Mouse (Mus musculus) hindbrain, embryonic 12.5 days (tissue): ENCODE measurements around the gene Etv1. TPM values are rescaled to one million over a fixed set of nuclear protein-coding genes. Genes with fewer than 3 reads are reported as not detected.

Source experiments
- ATAC-seq: fragments of 200-750 bp; cut with Nextera tagmentation; 2 replicates; pipeline ENCODE4 v1.8.0; 2017; ENCODE audit warnings: moderate TSS enrichment; ENCODE audit not compliant: low FRiP score
- H3K27ac ChIP-seq: fragments of 300-500 bp; sonication (generic); 2 replicates; pipeline ENCODE4 v1.5.1; 2016; ENCODE audit warnings: mild to moderate bottlenecking
- H3K27me3 ChIP-seq: fragments of 300-500 bp; sonication (generic); 2 replicates; pipeline ENCODE4 v1.6.1; 2016; ENCODE audit warnings: mild to moderate bottlenecking
- H3K36me3 ChIP-seq: fragments of 300-500 bp; sonication (generic); 2 replicates; pipeline ENCODE4 v1.6.1; 2016; ENCODE audit warnings: mild to moderate bottlenecking
- H3K4me1 ChIP-seq: fragments of 300-500 bp; sonication (generic); 2 replicates; pipeline ENCODE4 v1.6.1; 2016
- H3K4me2 ChIP-seq: fragments of 300-500 bp; sonication (generic); replicated peaks from 2 replicates; pipeline ENCODE4 v1.6.1; 2016; ENCODE audit warnings: mild to moderate bottlenecking
- H3K4me3 ChIP-seq: fragments of 300-500 bp; sonication (generic); 2 replicates; pipeline ENCODE4 v1.5.1; 2016; ENCODE audit warnings: mild to moderate bottlenecking
- H3K9ac ChIP-seq: fragments of 300-500 bp; sonication (generic); 2 replicates; pipeline ENCODE4 v1.6.1; 2016; ENCODE audit warnings: mild to moderate bottlenecking, moderate library complexity
- H3K9me3 ChIP-seq: fragments of 300-500 bp; sonication (generic); replicated peaks from 2 replicates; pipeline ENCODE4 v1.6.1; 2016; ENCODE audit warnings: mild to moderate bottlenecking
- WGBS: fragments of 180-500 bp; shearing (Covaris S2); methylation state at CpG from one replicate; pipeline ENCODE4 v1.1.7; 2016; 5-methylcytosine and 5-hydroxymethylcytosine counted together
- polyA plus RNA-seq: library from polyadenylated mRNA; unstranded; fragments of >200 nt; fragmentation: Nextera tagmentation; extraction: Ambion mirVana; gene quantifications from 2 replicates; pipeline ENCODE4 v1.2.1, GENCODE M21; 2016

Gene Etv1
- polyA plus RNA-seq, 1 experiment from 2014 or later, result 21.2 TPM

- no peaks in the 10 kb centered on the region for H3K27me3 ChIP-seq
- no peaks in the 10 kb centered on the region for H3K4me1 ChIP-seq
- no peak overlapping the region for H3K4me3 ChIP-seq
- no peak overlapping the region for H3K27ac ChIP-seq
- no peak for ATAC-seq
- no peak overlapping the region for H3K4me2 ChIP-seq
- WGBS, result 88% methylated on average over 4 of the region's 4 CpGs
- H3K9ac ChIP-seq, result no peak overlapping the region
- H3K36me3 ChIP-seq, result no peaks in the 10 kb centered on the region
- no peaks in the 10 kb centered on the region for H3K9me3 ChIP-seq
These were observed 7.4 kb downstream of the Etv1 start for GRCm38 (mm10) chr12:38786571-38786970.

GRCm38 (mm10) chr12:38787704-38788103, 8.5 kb downstream of the Etv1 start:
- no peak overlapping the region for H3K4me3 ChIP-seq
- no peak overlapping the region for H3K4me2 ChIP-seq
- ATAC-seq, result no peak
- 63% methylated on average over 3 of the region's 3 CpGs for WGBS
- no peaks in the 10 kb centered on the region for H3K9me3 ChIP-seq
- H3K4me1 ChIP-seq, result no peaks in the 10 kb centered on the region
- no peaks in the 10 kb centered on the region for H3K36me3 ChIP-seq
- H3K9ac ChIP-seq, result no peak overlapping the region
- no peaks in the 10 kb centered on the region for H3K27me3 ChIP-seq
- H3K27ac ChIP-seq, result no peak overlapping the region

GRCm38 (mm10) chr12:38788621-38789020, 9.4 kb downstream of the Etv1 start:
- 0 out of 2 replicates have a peak, but pooled peaks cover 2% of the 10 kb centered on the region for H3K4me1 ChIP-seq
- no peak overlapping the region for H3K27ac ChIP-seq
- H3K4me2 ChIP-seq, result no peak overlapping the region
- 0 out of 2 replicates have a peak, but pooled peaks have one; percentile 48 for ATAC-seq
- no peaks in the 10 kb centered on the region for H3K9me3 ChIP-seq
- no peaks in the 10 kb centered on the region for H3K36me3 ChIP-seq
- H3K4me3 ChIP-seq, result no peak overlapping the region
- WGBS, result 45% methylated on average over 6 of the region's 6 CpGs
- H3K9ac ChIP-seq, result no peak overlapping the region
- H3K27me3 ChIP-seq, result no peaks in the 10 kb centered on the region

- H3K27me3 ChIP-seq, result no peaks in the 10 kb centered on the region
- H3K36me3 ChIP-seq, result no peaks in the 10 kb centered on the region
- no peak overlapping the region for H3K9ac ChIP-seq
- no peak overlapping the region for H3K4me3 ChIP-seq
- 94% methylated on average over 10 of the region's 10 CpGs for WGBS
- H3K4me2 ChIP-seq, result no peak overlapping the region
- ATAC-seq, result no peak
- no peaks in the 10 kb centered on the region for H3K9me3 ChIP-seq
- H3K4me1 ChIP-seq, result 0 out of 2 replicates have a peak, but pooled peaks cover 3% of the 10 kb centered on the region
- no peak overlapping the region for H3K27ac ChIP-seq
These were observed 10.7 kb downstream of the Etv1 start for GRCm38 (mm10) chr12:38789789-38790355.

GRCm38 (mm10) chr12:38793076-38793475, 13.9 kb downstream of the Etv1 start:
- no peaks in the 10 kb centered on the region for H3K9me3 ChIP-seq
- ATAC-seq, result no peak
- no peak overlapping the region for H3K27ac ChIP-seq
- H3K9ac ChIP-seq, result no peak overlapping the region
- H3K4me1 ChIP-seq, result 0 out of 2 replicates have a peak, but pooled peaks cover 3% of the 10 kb centered on the region
- no peak overlapping the region for H3K4me3 ChIP-seq
- no peaks in the 10 kb centered on the region for H3K27me3 ChIP-seq
- H3K36me3 ChIP-seq, result no peaks in the 10 kb centered on the region
- H3K4me2 ChIP-seq, result no peak overlapping the region
- WGBS, result 83% methylated on average over 4 of the region's 4 CpGs

GRCm38 (mm10) chr12:38793697-38794096, 14.5 kb downstream of the Etv1 start:
- WGBS, result 53% methylated on average over 2 of the region's 2 CpGs
- no peak for ATAC-seq

GRCm38 (mm10) chr12:38807031-38807430, 27.9 kb downstream of the Etv1 start:
- H3K36me3 ChIP-seq, result no peaks in the 10 kb centered on the region
- H3K9me3 ChIP-seq, result no peaks in the 10 kb centered on the region
- no peak overlapping the region for H3K4me2 ChIP-seq
- whole genome bisulfite sequencing, result 62% methylated on average over 5 of the region's 5 CpGs
- H3K4me3 ChIP-seq, result no peak overlapping the region
- H3K27ac ChIP-seq, result no peak overlapping the region
- H3K9ac ChIP-seq, result no peak overlapping the region
- H3K4me1 ChIP-seq, result no peaks in the 10 kb centered on the region
- no peaks in the 10 kb centered on the region for H3K27me3 ChIP-seq
- no peak for ATAC-seq

More at GRCm38 (mm10) chr12:38793697-38794096, 14.5 kb downstream of the Etv1 start:
- H3K9me3 ChIP-seq, result no peaks in the 10 kb centered on the region
- H3K4me1 ChIP-seq, result 0 out of 2 replicates have a peak, but pooled peaks cover 3% of the 10 kb centered on the region
- H3K4me3 ChIP-seq, result no peak overlapping the region
- no peak overlapping the region for H3K27ac ChIP-seq
- no peaks in the 10 kb centered on the region for H3K36me3 ChIP-seq
- no peak overlapping the region for H3K4me2 ChIP-seq
- H3K9ac ChIP-seq, result no peak overlapping the region
- H3K27me3 ChIP-seq, result no peaks in the 10 kb centered on the region

GRCm38 (mm10) chr12:38812392-38812791, 33.2 kb downstream of the Etv1 start:
- WGBS, result 69% methylated on average over 6 of the region's 6 CpGs
- no peak for ATAC-seq
- H3K9me3 ChIP-seq, result no peaks in the 10 kb centered on the region
- no peak overlapping the region for H3K27ac ChIP-seq
- H3K4me2 ChIP-seq, result no peak overlapping the region
- H3K36me3 ChIP-seq, result no peaks in the 10 kb centered on the region
- H3K4me1 ChIP-seq, result no peaks in the 10 kb centered on the region
- no peak overlapping the region for H3K4me3 ChIP-seq
- no peak overlapping the region for H3K9ac ChIP-seq
- H3K27me3 ChIP-seq, result no peaks in the 10 kb centered on the region

- WGBS, result 81% methylated on average over 6 of the region's 6 CpGs
- ATAC-seq, result no peak
- no peaks in the 10 kb centered on the region for H3K36me3 ChIP-seq
- H3K4me3 ChIP-seq, result no peak overlapping the region
- no peaks in the 10 kb centered on the region for H3K9me3 ChIP-seq
- H3K4me2 ChIP-seq, result no peak overlapping the region
- no peaks in the 10 kb centered on the region for H3K27me3 ChIP-seq
- H3K27ac ChIP-seq, result no peak overlapping the region
- H3K9ac ChIP-seq, result no peak overlapping the region
- no peaks in the 10 kb centered on the region for H3K4me1 ChIP-seq
These were observed 35.0 kb downstream of the Etv1 start for GRCm38 (mm10) chr12:38814010-38814786.

- H3K9ac ChIP-seq, result no peak overlapping the region
- no peak for ATAC-seq
- H3K4me1 ChIP-seq, result no peaks in the 10 kb centered on the region
- no peak overlapping the region for H3K4me2 ChIP-seq
- no peaks in the 10 kb centered on the region for H3K9me3 ChIP-seq
- no peaks in the 10 kb centered on the region for H3K36me3 ChIP-seq
- no peak overlapping the region for H3K4me3 ChIP-seq
- WGBS, result 73% methylated on average over 3 of the region's 3 CpGs
- no peak overlapping the region for H3K27ac ChIP-seq
- no peaks in the 10 kb centered on the region for H3K27me3 ChIP-seq
These were observed 37.1 kb downstream of the Etv1 start for GRCm38 (mm10) chr12:38816235-38816634.

GRCm38 (mm10) chr12:38818320-38818719, 39.1 kb downstream of the Etv1 start:
- no peaks in the 10 kb centered on the region for H3K4me1 ChIP-seq
- H3K27ac ChIP-seq, result no peak overlapping the region
- H3K4me2 ChIP-seq, result no peak overlapping the region
- H3K9me3 ChIP-seq, result no peaks in the 10 kb centered on the region
- H3K36me3 ChIP-seq, result no peaks in the 10 kb centered on the region
- WGBS, result 94% methylated on average over 2 of the region's 2 CpGs
- no peak for ATAC-seq
- H3K9ac ChIP-seq, result no peak overlapping the region
- no peak overlapping the region for H3K4me3 ChIP-seq
- H3K27me3 ChIP-seq, result no peaks in the 10 kb centered on the region

- H3K9ac ChIP-seq, result no peak overlapping the region
- H3K4me2 ChIP-seq, result no peak overlapping the region
- WGBS, result 87% methylated on average over 4 of the region's 4 CpGs
These were observed 41.5 kb downstream of the Etv1 start for GRCm38 (mm10) chr12:38820642-38821041.

GRCm38 (mm10) chr12:38824405-38824804, 45.2 kb downstream of the Etv1 start:
- no peaks in the 10 kb centered on the region for H3K4me1 ChIP-seq
- H3K4me3 ChIP-seq, result no peak overlapping the region
- no peak overlapping the region for H3K4me2 ChIP-seq
- 80% methylated on average over 10 of the region's 10 CpGs for WGBS
- H3K36me3 ChIP-seq, result no peaks in the 10 kb centered on the region
- no peaks in the 10 kb centered on the region for H3K27me3 ChIP-seq
- no peak overlapping the region for H3K27ac ChIP-seq
- H3K9me3 ChIP-seq, result no peaks in the 10 kb centered on the region
- ATAC-seq, result no peak
- no peak overlapping the region for H3K9ac ChIP-seq

More at GRCm38 (mm10) chr12:38820642-38821041, 41.5 kb downstream of the Etv1 start:
- no peak for ATAC-seq
- H3K4me3 ChIP-seq, result no peak overlapping the region
- H3K4me1 ChIP-seq, result no peaks in the 10 kb centered on the region
- no peaks in the 10 kb centered on the region for H3K9me3 ChIP-seq
- no peaks in the 10 kb centered on the region for H3K27me3 ChIP-seq
- no peak overlapping the region for H3K27ac ChIP-seq
- H3K36me3 ChIP-seq, result no peaks in the 10 kb centered on the region
